Mouse (Mus musculus) heart, postnatal 0 days (tissue): Measurements from ENCODE around the gene Tmeff2. TPM values are rescaled to one million over a fixed set of nuclear protein-coding genes. Genes with fewer than 3 reads are reported as not detected.

Experiments
- ATAC-seq: fragments of 200-750 bp; cut with Nextera tagmentation; 2 replicates; pipeline ENCODE4 v1.8.0; 2017; ENCODE audit warnings: low read depth, moderate number of reproducible peaks, moderate library complexity; ENCODE audit not compliant: insufficient read depth
- DNase-seq: peaks from one replicate; pipeline ENCODE4 v3.0.0-alpha.2; 2016; ENCODE audit warnings: low spot score
- H3K27ac ChIP-seq: fragments of 300-500 bp; sonication (generic); 2 replicates; pipeline ENCODE4 v1.5.1; 2014; ENCODE audit warnings: low read depth, mild to moderate bottlenecking
- H3K27me3 ChIP-seq: fragments of 300-500 bp; sonication (generic); 2 replicates; pipeline ENCODE4 v1.6.1; 2014; ENCODE audit warnings: low read length, mixed read lengths; ENCODE audit not compliant: control insufficient read depth, insufficient read depth
- H3K36me3 ChIP-seq: fragments of 300-500 bp; sonication (generic); replicated peaks from 2 replicates; pipeline ENCODE4 v1.6.1; 2014; ENCODE audit warnings: low read length, mixed read lengths; ENCODE audit not compliant: control insufficient read depth, insufficient read depth
- H3K4me1 ChIP-seq: fragments of 300-500 bp; sonication (generic); 2 replicates; pipeline ENCODE4 v1.6.1; 2014; ENCODE audit warnings: antibody characterized with exemption; ENCODE audit not compliant: control insufficient read depth, insufficient read depth
- H3K4me2 ChIP-seq: fragments of 300-500 bp; sonication (generic); 2 replicates; pipeline ENCODE4 v1.6.1; 2014; ENCODE audit warnings: low read depth, mild to moderate bottlenecking, low read length, moderate library complexity
- H3K4me3 ChIP-seq: fragments of 300-500 bp; sonication (generic); 2 replicates; pipeline ENCODE4 v1.5.1; 2014; ENCODE audit warnings: low read depth, low read length
- H3K9ac ChIP-seq: fragments of 300-500 bp; sonication (generic); replicated peaks from 2 replicates; pipeline ENCODE4 v1.6.1; 2014; ENCODE audit warnings: low read depth, low read length, mixed read lengths
- H3K9me3 ChIP-seq: fragments of 300-500 bp; sonication (generic); replicated peaks from 2 replicates; pipeline ENCODE4 v1.6.1; 2016; ENCODE audit warnings: low read length; ENCODE audit not compliant: control insufficient read depth
- CTCF ChIP-seq: IDR thresholded peaks from 2 replicates; pipeline ENCODE4 v1.5.1; 2016; ENCODE audit warnings: antibody characterized with exemption, control low read depth, low read depth
- EP300 ChIP-seq: IDR thresholded peaks from 2 replicates; pipeline ENCODE4 v1.6.1; 2016; ENCODE audit warnings: antibody characterized with exemption, low read depth
- WGBS: fragments of 180-500 bp; shearing (Covaris S2); extraction: QIAGEN DNeasy Blood & Tissue Kit; methylation state at CpG from one replicate; pipeline ENCODE4 v1.1.7; 2014; 5-methylcytosine and 5-hydroxymethylcytosine counted together
- polyA plus RNA-seq: library from polyadenylated mRNA; unstranded; fragments of >200 nt; fragmentation: Nextera tagmentation; extraction: Ambion mirVana; gene quantifications from 2 replicates; pipeline ENCODE4 v1.2.1, GENCODE M21; 2015
- total RNA-seq: library from RNA; depleted of rRNA; stranded (reverse); fragments of >200 nt; gene quantifications from 2 replicates; pipeline ENCODE4 v1.2.3, GENCODE M21; 2014; ENCODE audit warnings: low replicate concordance

Gene Tmeff2
- total and polyA plus RNA-seq, 2 experiments from 2014 or later, result 0.23 to 0.51 TPM

DNA sequence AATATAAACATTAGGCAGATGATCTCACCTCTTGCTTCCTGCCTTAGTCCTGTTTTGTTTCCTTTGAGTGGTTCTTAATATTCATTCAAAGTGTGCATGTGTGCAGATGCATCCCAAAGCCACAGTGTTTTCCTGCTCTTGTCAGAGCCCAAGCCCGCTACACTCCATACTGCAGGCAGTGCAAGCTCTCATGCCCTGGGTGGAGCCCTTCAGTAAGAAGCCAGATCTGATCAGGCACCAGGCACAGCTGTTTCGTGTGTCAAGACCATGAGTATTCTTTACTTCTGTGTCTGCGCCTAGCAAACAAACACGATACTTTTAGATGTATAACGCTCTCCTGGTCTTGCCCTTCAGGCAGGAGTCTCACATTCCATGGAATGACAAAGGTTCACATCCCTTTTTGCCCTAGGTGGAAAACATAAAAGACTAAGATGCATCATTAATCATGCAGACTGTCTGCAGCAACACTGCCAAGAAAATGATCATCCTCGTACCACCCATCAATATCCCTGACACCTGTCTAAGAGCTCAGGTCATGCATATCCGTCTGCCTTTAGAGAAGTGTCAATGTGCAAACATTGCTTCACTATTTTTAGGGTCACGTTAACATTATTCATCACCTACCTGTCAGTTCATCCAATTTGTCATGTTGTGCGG lies 248.2 kb downstream of the Tmeff2 start:
- no peaks in the 10 kb centered on the region for H3K36me3 ChIP-seq
- peaks cover 30% of the 10 kb centered on the region for H3K4me1 ChIP-seq
- peak overlapping the region; percentile 49 for H3K27ac ChIP-seq
- TF ChIP-seq EP300 (no peak), CTCF (peak; percentile 51)
- H3K27me3 ChIP-seq, result no peaks in the 10 kb centered on the region
- H3K4me2 ChIP-seq, result peak overlapping the region; percentile 8; the same call in 1 of the 2 replicates
- no peak overlapping the region for H3K9ac ChIP-seq
- H3K4me3 ChIP-seq, result no peak overlapping the region
- peak; percentile 77 for ATAC-seq
- WGBS, result 35% methylated on average over 9 of the region's 9 CpGs
- H3K9me3 ChIP-seq, result no peaks in the 10 kb centered on the region
- peak; percentile 61 for DNase-seq

DNA sequence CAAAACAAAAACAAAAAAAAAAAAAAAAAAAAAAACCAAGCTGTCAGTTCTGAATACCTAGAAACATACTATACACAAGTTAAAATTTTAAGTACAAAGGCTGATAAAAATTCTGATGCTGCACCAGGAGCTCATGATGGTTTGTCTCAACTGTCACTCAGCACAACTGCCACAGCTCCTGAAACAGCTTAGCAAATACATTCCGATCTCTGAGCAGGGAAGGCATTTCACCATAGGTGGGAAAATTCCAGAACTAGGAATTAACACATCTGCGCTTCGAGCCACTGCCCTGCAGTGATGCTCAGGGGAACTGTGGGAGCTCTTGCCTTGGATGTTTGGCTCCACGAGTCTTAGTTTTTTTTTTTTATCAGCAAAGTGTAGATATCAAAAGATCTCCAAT lies 249.0 kb downstream of the Tmeff2 start:
- Histone ChIP-seq H3K9ac (no peak overlapping the region), H3K4me1 (peaks cover 34% of the 10 kb centered on the region), H3K4me2 (no peak overlapping the region), H3K27ac (peak overlapping the region; percentile 67), H3K9me3 (no peaks in the 10 kb centered on the region), H3K36me3 (no peaks in the 10 kb centered on the region), H3K4me3 (no peak overlapping the region), H3K27me3 (no peaks in the 10 kb centered on the region)
- peak; percentile 38 for DNase-seq
- no peak for TF ChIP-seq CTCF
- TF ChIP-seq EP300, result peak; percentile 75; the same call in 1 of the 2 replicates
- 22% methylated on average over 4 of the region's 4 CpGs for WGBS
- ATAC-seq, result peak; percentile 64; the same call in 1 of the 2 replicates

DNA sequence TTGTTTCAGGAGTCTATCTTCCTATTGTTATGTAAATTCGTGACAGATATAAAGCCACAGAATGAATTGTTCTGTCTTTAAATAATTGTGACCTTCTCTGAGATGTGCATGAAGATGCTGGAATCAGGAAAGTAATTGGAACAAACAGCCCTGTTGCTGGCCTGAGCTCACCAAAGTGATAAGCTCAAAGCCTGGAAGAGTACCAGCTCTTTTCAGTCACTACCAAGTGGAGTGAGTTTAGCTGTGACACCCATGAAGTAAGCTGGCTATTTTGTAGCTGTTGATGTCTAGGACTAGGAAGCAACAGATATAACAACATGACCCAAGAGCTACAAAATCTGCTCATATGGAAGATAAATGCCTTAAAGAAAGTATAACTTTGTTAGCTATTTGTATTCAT lies 249.4 kb downstream of the Tmeff2 start:
- H3K4me1 ChIP-seq, result peaks cover 34% of the 10 kb centered on the region
- no peaks in the 10 kb centered on the region for H3K36me3 ChIP-seq
- H3K4me2 ChIP-seq, result no peak overlapping the region
- WGBS, result 44% methylated on average over 1 of the region's 1 CpGs
- peak overlapping the region; percentile 67 for H3K27ac ChIP-seq
- H3K9me3 ChIP-seq, result no peaks in the 10 kb centered on the region
- TF ChIP-seq EP300 (no peak), CTCF (no peak)
- H3K4me3 ChIP-seq, result no peak overlapping the region
- peak; percentile 59; the same call in 1 of the 2 replicates for ATAC-seq
- no peak overlapping the region for H3K9ac ChIP-seq
- H3K27me3 ChIP-seq, result no peaks in the 10 kb centered on the region
- DNase-seq, result peak; percentile 27

DNA sequence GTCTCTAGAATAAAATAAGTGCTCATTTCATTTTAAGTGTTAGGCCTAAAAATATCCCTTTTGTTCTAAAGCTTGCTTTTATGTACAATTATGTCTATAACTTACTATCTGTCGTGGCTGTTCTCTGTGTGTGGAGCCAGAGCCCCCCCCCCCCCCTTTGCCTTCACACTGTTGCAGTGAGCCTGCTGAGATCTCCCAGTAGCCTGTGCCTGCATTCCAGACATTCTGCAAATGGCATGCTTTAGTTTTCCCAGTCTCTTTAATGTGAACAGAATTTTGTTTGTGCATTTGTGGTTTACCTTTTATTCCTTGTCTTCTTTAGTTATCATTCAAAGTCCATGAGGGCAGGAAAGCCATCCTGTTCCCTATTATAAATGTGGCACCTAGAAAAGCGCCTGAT lies 251.6 kb downstream of the Tmeff2 start:
- 38% methylated on average over 2 of the region's 2 CpGs for WGBS
- no peaks in the 10 kb centered on the region for H3K9me3 ChIP-seq
- DNase-seq, result peak; percentile 28
- no peaks in the 10 kb centered on the region for H3K36me3 ChIP-seq
- no peaks in the 10 kb centered on the region for H3K27me3 ChIP-seq
- peak; percentile 62; the same call in 1 of the 2 replicates for ATAC-seq
- peak overlapping the region; percentile 57 for H3K27ac ChIP-seq
- no peak overlapping the region for H3K4me2 ChIP-seq
- no peak for TF ChIP-seq EP300
- TF ChIP-seq CTCF, result no peak
- peaks cover 34% of the 10 kb centered on the region for H3K4me1 ChIP-seq
- H3K9ac ChIP-seq, result no peak overlapping the region
- no peak overlapping the region for H3K4me3 ChIP-seq

DNA sequence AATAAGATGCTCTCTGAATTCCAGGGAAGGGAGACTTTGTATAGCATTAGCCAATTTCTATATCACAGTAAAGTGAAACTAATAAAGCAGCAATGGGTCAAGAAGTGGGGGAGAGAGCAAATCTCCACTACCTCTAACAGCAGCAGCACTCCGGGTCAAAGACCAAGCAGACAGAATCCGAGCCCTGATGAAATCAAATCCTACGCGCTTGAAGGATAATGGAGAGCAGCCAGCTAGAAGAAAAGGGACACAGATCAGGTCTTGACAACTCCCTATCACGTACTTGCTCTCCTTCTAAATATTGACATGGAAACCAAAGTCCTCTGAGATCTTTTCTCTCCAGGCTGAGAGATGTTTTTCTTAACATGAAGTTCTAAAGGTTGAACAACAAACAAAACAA lies 252.4 kb downstream of the Tmeff2 start:
- TF ChIP-seq EP300 (no peak), CTCF (no peak)
- ATAC-seq, result no peak
- no peaks in the 10 kb centered on the region for H3K27me3 ChIP-seq
- H3K36me3 ChIP-seq, result no peaks in the 10 kb centered on the region
- H3K9ac ChIP-seq, result no peak overlapping the region
- 15% methylated on average over 5 of the region's 5 CpGs for WGBS
- peaks cover 34% of the 10 kb centered on the region for H3K4me1 ChIP-seq
- peak overlapping the region; percentile 26; the same call in 1 of the 2 replicates for H3K4me2 ChIP-seq
- peak overlapping the region; percentile 65 for H3K27ac ChIP-seq
- no peak overlapping the region for H3K4me3 ChIP-seq
- H3K9me3 ChIP-seq, result no peaks in the 10 kb centered on the region
- DNase-seq, result no peak

DNA sequence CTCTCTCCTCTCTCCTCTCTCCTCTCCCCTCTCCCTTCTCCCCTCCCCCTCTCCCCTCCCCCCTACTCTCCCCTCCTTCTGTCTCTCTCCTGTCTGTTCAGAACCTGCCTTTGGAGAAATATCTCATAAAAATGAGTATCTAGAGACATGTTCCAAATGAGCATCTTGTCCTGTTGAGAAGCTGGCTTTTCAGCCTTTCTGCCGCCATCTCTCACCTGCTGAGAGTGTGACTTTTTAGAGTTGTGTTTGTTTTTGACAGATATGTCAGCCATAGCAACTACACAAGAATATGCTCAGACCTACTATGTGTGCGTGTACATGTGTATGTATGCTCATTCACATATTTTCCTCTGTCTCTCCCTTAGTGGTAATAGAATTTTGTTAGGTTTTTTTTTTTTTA lies 283.8 kb downstream of the Tmeff2 start:
- Histone ChIP-seq H3K27ac (no peak overlapping the region), H3K36me3 (no peaks in the 10 kb centered on the region), H3K27me3 (no peaks in the 10 kb centered on the region), H3K9ac (no peak overlapping the region), H3K4me3 (no peak overlapping the region), H3K4me1 (no peaks in the 10 kb centered on the region), H3K4me2 (no peak overlapping the region), H3K9me3 (no peaks in the 10 kb centered on the region)
- DNase-seq (no peak), ATAC-seq (no peak)
- 86% methylated on average over 2 of the region's 2 CpGs for WGBS
- TF ChIP-seq CTCF (no peak), EP300 (no peak)
